Mouse (Mus musculus): ENCODE measurements around the gene Ly6g5c. TPM values are rescaled to one million over a fixed set of nuclear protein-coding genes. Genes with fewer than 3 reads are reported as not detected.
"Not testable (repeated sequence)": the region's sequence is repeated elsewhere in the genome, so short reads cannot be mapped to it uniquely, and the experiment has no call there.

Gene Ly6g5c
- total and polyA plus RNA-seq, 3 experiments: not detected

DNA sequence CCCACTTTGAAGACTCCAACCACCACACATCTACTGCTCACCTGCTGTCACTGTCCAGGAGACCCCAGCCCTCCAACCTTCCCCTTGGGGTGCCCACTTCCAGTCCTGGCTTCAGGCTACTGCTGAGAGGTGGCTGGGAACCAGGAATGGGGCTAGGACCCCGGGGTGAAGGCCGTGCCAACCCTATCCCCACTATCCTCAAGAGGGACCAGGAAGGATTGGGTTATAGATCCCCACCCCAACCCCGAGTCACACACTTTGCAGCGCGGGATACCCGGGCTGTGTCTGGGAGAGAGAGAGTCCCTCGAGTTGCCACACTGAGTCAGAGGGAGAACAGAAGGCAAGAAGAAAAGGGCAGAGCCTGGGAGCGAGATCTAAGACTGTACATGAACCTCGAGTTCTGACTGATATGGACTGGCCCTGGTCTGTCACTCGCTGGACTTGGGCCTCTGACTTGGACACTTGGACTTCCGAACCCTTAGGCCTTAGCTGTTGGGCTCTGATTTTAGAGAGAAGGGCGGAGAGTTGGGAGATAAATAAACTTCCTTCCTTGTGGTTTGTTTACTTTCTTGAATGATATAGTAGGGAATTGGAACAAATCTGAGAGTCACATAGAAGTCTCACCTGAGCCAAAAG lies 16.3 kb downstream of the Ly6g5c start:
- H3K4me3 ChIP-seq (replicated peaks in 1 of 3; ENCODE audit: low read depth in 2 of 3, low read length in 2 of 3, poor library complexity in 1 of 3); H3K27ac ChIP-seq (ENCODE audit: insufficient read depth, low read depth); dilution Hi-C loops (cut with MboI; ENCODE audit: extremely low pct_ligation_motif_present, extremely low pct_unique_long_range_greater_than_20kb, low sequenced_read_pairs); H3K4me2 ChIP-seq (ENCODE audit: insufficient read depth, low read depth, poor library complexity, severe bottlenecking); DNase-seq (ENCODE audit: extremely low read depth); in situ Hi-C loops (cut with MboI; ENCODE audit: low pct_ligation_motif_present, low pct_unique_long_range_greater_than_20kb, low sequenced_read_pairs); H3K9me3 ChIP-seq (replicated peaks; ENCODE audit: low read length); H3K27me3 ChIP-seq (replicated peaks); H3K9ac ChIP-seq (ENCODE audit: insufficient read depth, low read depth): not testable (repeated sequence)
- H3K79me2 ChIP-seq (replicated peaks; ENCODE audit: control insufficient read depth, extremely low read depth, insufficient read depth, poor library complexity, severe bottlenecking): peaks cover 53% of the 10 kb centered on the region
- peaks cover 26 to 43% of the 10 kb centered on the region in 2 experiments for H3K36me3 ChIP-seq (replicated peaks in 1 of 2; ENCODE audit: control insufficient read depth in 1 of 2, insufficient read depth in 1 of 2, low read length in 1 of 2)
- peaks cover 5 to 55% of the 10 kb centered on the region in 2 experiments for H3K4me1 ChIP-seq (ENCODE audit: control insufficient read depth in 1 of 2, insufficient read depth in 2 of 2)

DNA sequence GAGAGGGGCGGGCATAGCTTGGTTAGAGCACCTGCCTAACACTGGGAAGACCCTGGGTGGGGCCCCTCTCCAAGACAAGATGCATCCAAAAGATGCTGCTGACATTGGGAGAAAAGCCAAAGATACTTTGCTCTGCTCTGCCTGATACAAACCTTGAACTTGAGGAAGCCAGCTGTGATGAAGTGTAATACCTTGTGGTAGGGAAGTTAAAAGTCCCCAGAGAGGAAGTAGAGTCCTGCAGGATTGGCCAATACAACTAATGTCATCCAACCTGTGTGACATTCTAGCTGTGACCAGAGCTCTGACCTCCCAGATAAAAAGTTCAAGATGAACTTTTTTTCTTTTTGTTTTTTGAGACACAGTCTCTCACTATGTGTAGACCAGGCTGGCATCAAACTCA lies 17.0 kb downstream of the Ly6g5c start:
- dilution Hi-C loops (cut with MboI; ENCODE audit: extremely low pct_ligation_motif_present, extremely low pct_unique_long_range_greater_than_20kb, low sequenced_read_pairs) (no loop called here), in situ Hi-C loops (cut with MboI; ENCODE audit: low pct_ligation_motif_present, low pct_unique_long_range_greater_than_20kb, low sequenced_read_pairs) (no loop called here)
- H3K36me3 ChIP-seq (replicated peaks in 1 of 2; ENCODE audit: control insufficient read depth in 1 of 2, insufficient read depth in 1 of 2, low read length in 1 of 2): peaks cover 26 to 43% of the 10 kb centered on the region in 2 experiments
- no peak for TF ChIP-seq RCOR1 (conservative IDR thresholded peaks at IDR 0.05; ENCODE audit: low read depth, low read length)
- H3K4me3 ChIP-seq (replicated peaks in 1 of 3; ENCODE audit: low read depth in 2 of 3, low read length in 2 of 3, poor library complexity in 1 of 3): no peak overlapping the region
- H3K79me2 ChIP-seq (replicated peaks; ENCODE audit: control insufficient read depth, extremely low read depth, insufficient read depth, poor library complexity, severe bottlenecking): peaks cover 46% of the 10 kb centered on the region
- no peak for DNase-seq (ENCODE audit: extremely low read depth)
- 0 out of 2 replicates have a peak overlapping the region, but pooled peaks have one; percentile 12 for H3K27ac ChIP-seq (ENCODE audit: insufficient read depth, low read depth)
- no peaks in the 10 kb centered on the region for H3K27me3 ChIP-seq (replicated peaks)
- H3K4me2 ChIP-seq (ENCODE audit: insufficient read depth, low read depth, poor library complexity, severe bottlenecking): no peak overlapping the region; the same call in 1 of the 2 replicates
- no peaks in the 10 kb centered on the region for H3K9me3 ChIP-seq (replicated peaks; ENCODE audit: low read length)
- peaks cover 5 to 48% of the 10 kb centered on the region in 2 experiments for H3K4me1 ChIP-seq (ENCODE audit: control insufficient read depth in 1 of 2, insufficient read depth in 2 of 2)
- no peak overlapping the region for H3K9ac ChIP-seq (ENCODE audit: insufficient read depth, low read depth)

DNA sequence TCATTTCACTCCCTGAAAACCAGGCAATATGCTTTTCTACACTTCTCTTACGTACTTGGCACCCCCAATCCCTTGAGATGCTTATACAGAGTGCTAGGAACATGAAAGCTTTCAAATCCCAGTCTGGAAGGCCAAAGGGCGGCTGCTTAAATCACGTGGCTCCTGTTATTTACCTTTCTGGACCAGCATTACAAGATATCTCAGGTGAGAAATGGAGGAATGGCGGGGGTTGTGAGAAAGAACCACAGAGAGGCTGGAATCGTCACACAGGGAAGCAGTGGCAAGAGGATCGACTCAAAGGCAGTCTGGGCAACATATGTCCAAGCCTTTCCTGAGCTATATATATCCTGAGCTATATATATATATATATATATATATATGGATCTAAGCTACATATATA lies 17.5 kb downstream of the Ly6g5c start:
- Histone ChIP-seq H3K27ac (ENCODE audit: insufficient read depth, low read depth) (0 out of 2 replicates have a peak overlapping the region, but pooled peaks have one; percentile 12), H3K9ac (ENCODE audit: insufficient read depth, low read depth) (peak overlapping the region; percentile 95)

GRCm38 (mm10) chr17:35126206-35126611 lies 18.1 kb downstream of the Ly6g5c start, which contains the start of gene D17H6S53E:
D17H6S53E (plus strand) TSS chr17:35126373.
- peak within 1 kb of the TSS; percentile 74 to 87 (median 86) for H3K4me3 ChIP-seq (replicated peaks in 1 of 3; ENCODE audit: low read depth in 2 of 3, low read length in 2 of 3, poor library complexity in 1 of 3)
- H3K36me3 ChIP-seq (replicated peaks in 1 of 2; ENCODE audit: control insufficient read depth in 1 of 2, insufficient read depth in 1 of 2, low read length in 1 of 2): peaks cover 29 to 54% of the 10 kb centered on the region in 2 experiments
- peaks cover 37% of the 10 kb centered on the region for H3K79me2 ChIP-seq (replicated peaks; ENCODE audit: control insufficient read depth, extremely low read depth, insufficient read depth, poor library complexity, severe bottlenecking)
- H3K9ac ChIP-seq (ENCODE audit: insufficient read depth, low read depth): peak within 1 kb of the TSS; percentile 95
- H3K9me3 ChIP-seq (replicated peaks; ENCODE audit: low read length): no peaks in the 10 kb centered on the region
- dilution Hi-C loops (cut with MboI; ENCODE audit: extremely low pct_ligation_motif_present, extremely low pct_unique_long_range_greater_than_20kb, low sequenced_read_pairs): no loop called here
- peak within 1 kb of the TSS; percentile 81 for H3K4me2 ChIP-seq (ENCODE audit: insufficient read depth, low read depth, poor library complexity, severe bottlenecking)
- H3K4me1 ChIP-seq (ENCODE audit: control insufficient read depth in 1 of 2, insufficient read depth in 2 of 2): peaks cover 5 to 43% of the 10 kb centered on the region in 2 experiments
- in situ Hi-C loops (cut with MboI; ENCODE audit: low pct_ligation_motif_present, low pct_unique_long_range_greater_than_20kb, low sequenced_read_pairs): no loop called here
- DNase-seq (ENCODE audit: extremely low read depth): peak; percentile 66
- H3K27ac ChIP-seq (ENCODE audit: insufficient read depth, low read depth): peak within 1 kb of the TSS; percentile 57
- H3K27me3 ChIP-seq (replicated peaks): no peaks in the 10 kb centered on the region
- TF ChIP-seq JUND (conservative IDR thresholded peaks at IDR 0.05; ENCODE audit: low read depth, low read length) (no peak), TBP (conservative IDR thresholded peaks at IDR 0.05; ENCODE audit: low read depth, low read length) (peak; percentile 51; the same call in 1 of the 2 replicates), E2F4 (IDR thresholded peaks at IDR 0.05; ENCODE audit: insufficient replicate concordance, low read depth, low read length) (no peak), POLR2AphosphoS2 (IDR thresholded peaks at IDR 0.05; ENCODE audit: low read depth, low read length) (no peak; the same call in 1 of the 2 replicates), ZC3H11A (IDR thresholded peaks at IDR 0.05; ENCODE audit: low read depth, low read length) (no peak), MEF2A (IDR thresholded peaks at IDR 0.05; ENCODE audit: borderline replicate concordance, low read depth, low read length) (no peak; the same call in 1 of the 2 replicates), EP300 (IDR thresholded peaks at IDR 0.05; ENCODE audit: low read length) (no peak), ZMIZ1 (IDR thresholded peaks at IDR 0.05; ENCODE audit: low read depth, low read length) (peak; percentile 80), ETS1 (conservative IDR thresholded peaks at IDR 0.05; ENCODE audit: low read depth, low read length) (peak; percentile 40; the same call in 1 of the 2 replicates), MAX (IDR thresholded peaks at IDR 0.05; ENCODE audit: low read length) (no peak; the same call in 1 of the 2 replicates), KAT2A (IDR thresholded peaks at IDR 0.05; ENCODE audit: insufficient replicate concordance, low read length) (0 out of 2 replicates have a peak, but pooled peaks have one; percentile 59), ZKSCAN1 (IDR thresholded peaks at IDR 0.05; ENCODE audit: borderline replicate concordance, low read depth, low read length) (no peak), CHD1 (IDR thresholded peaks at IDR 0.05; ENCODE audit: low read depth, low read length) (no peak), USF2 (conservative IDR thresholded peaks at IDR 0.05; ENCODE audit: low read depth, low read length) (no peak)

More for the DNA sequence above, 17.5 kb downstream of the Ly6g5c start:
- Histone ChIP-seq H3K36me3 (replicated peaks in 1 of 2; ENCODE audit: control insufficient read depth in 1 of 2, insufficient read depth in 1 of 2, low read length in 1 of 2) (peaks cover 29 to 48% of the 10 kb centered on the region in 2 experiments), H3K27me3 (replicated peaks) (no peaks in the 10 kb centered on the region), H3K79me2 (replicated peaks; ENCODE audit: control insufficient read depth, extremely low read depth, insufficient read depth, poor library complexity, severe bottlenecking) (peaks cover 41% of the 10 kb centered on the region), H3K4me2 (ENCODE audit: insufficient read depth, low read depth, poor library complexity, severe bottlenecking) (peak overlapping the region; percentile 81), H3K4me3 (replicated peaks in 1 of 3; ENCODE audit: low read depth in 2 of 3, low read length in 2 of 3, poor library complexity in 1 of 3) (peak overlapping the region in 2 of 3 experiments; percentile 74 to 87), H3K4me1 (ENCODE audit: control insufficient read depth in 1 of 2, insufficient read depth in 2 of 2) (peaks cover 5 to 43% of the 10 kb centered on the region in 2 experiments), H3K9me3 (replicated peaks; ENCODE audit: low read length) (no peaks in the 10 kb centered on the region)
- in situ Hi-C loops (cut with MboI; ENCODE audit: low pct_ligation_motif_present, low pct_unique_long_range_greater_than_20kb, low sequenced_read_pairs): no loop called here
- TF ChIP-seq POLR2AphosphoS2 (IDR thresholded peaks at IDR 0.05; ENCODE audit: low read depth, low read length) (peak; percentile 63; the same call in 1 of the 2 replicates), E2F4 (IDR thresholded peaks at IDR 0.05; ENCODE audit: insufficient replicate concordance, low read depth, low read length) (no peak), KAT2A (IDR thresholded peaks at IDR 0.05; ENCODE audit: insufficient replicate concordance, low read length) (no peak)
- no peak for DNase-seq (ENCODE audit: extremely low read depth)
- dilution Hi-C loops (cut with MboI; ENCODE audit: extremely low pct_ligation_motif_present, extremely low pct_unique_long_range_greater_than_20kb, low sequenced_read_pairs): no loop called here
